24 mouse cellular contexts compared by ENCODE assay signal in the genomic region with DNA sequence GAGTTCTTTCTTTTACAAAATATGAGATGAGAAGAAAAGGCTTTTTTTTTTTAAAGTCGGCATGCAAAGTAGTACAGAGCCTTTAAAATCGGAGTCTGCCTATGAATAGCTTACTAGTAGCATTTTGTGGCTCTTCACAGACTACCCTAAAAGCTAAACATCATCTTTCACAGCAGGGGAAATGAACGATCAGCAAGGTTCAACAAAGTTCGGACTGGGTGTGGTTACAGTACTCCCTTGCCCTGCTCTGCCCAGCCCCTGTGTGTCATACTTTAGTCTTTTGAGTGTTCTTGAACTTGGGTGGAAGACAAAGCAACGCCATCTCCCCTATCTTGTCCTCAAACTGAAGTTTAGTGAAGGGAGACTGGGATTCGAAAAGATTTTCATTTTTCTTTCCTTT. TPM values are rescaled to one million over a fixed set of nuclear protein-coding genes. Genes with fewer than 3 reads are reported as not detected.
"Had no signal": no experiment of that assay in that cellular context is flagged by ENCODE, and none has a peak within 500 bp of the region (broad histone marks: within the 10 kb centered on the region; RNA-seq: fewer than 3 reads in every experiment).

No protein-coding gene starts in this region.

- H3K27ac ChIP-seq: neural tube, embryonic 13.5 days; neural tube, embryonic 15.5 days; stomach, embryonic 15.5 days; stomach, postnatal 0 days had no signal

- H3K4me2 ChIP-seq: neural tube, embryonic 13.5 days; neural tube, embryonic 15.5 days; stomach, embryonic 15.5 days had no signal

- DNase-seq: retina, postnatal 1 day; right cerebral cortex, adult 18-20 months; right cerebral cortex, postnatal 14 days; right cerebral cortex, postnatal 25 days; right cerebral cortex, postnatal 4 days; spleen, adult 18-20 months; thymus, adult 18-20 months; thymus, adult 2 months; thymus, postnatal 14 days; thymus, postnatal 25 days; thymus, postnatal 36 days; thymus, postnatal 4 days had no signal

- H3K36me3 ChIP-seq: neural tube, embryonic 13.5 days; neural tube, embryonic 15.5 days; stomach, embryonic 15.5 days had no signal

- H3K9me3 ChIP-seq: neural tube, embryonic 13.5 days; neural tube, embryonic 15.5 days; stomach, embryonic 15.5 days had no signal

- H3K27me3 ChIP-seq: neural tube, embryonic 15.5 days had no signal

- H3K9ac ChIP-seq: neural tube, embryonic 13.5 days; neural tube, embryonic 15.5 days; stomach, embryonic 15.5 days had no signal

- H3K4me3 ChIP-seq: neural tube, embryonic 13.5 days; neural tube, embryonic 15.5 days; stomach, embryonic 15.5 days had no signal

RNA-seq across cellular contexts. Expression of a gene that starts 44.8 kb away (rescaled TPM):
- total RNA-seq: neutrophil, adult 5-6 weeks had no signal
- polyA plus RNA-seq: small intestine, adult 2 months; spleen, adult 2 months; stomach, embryonic 14.5 days; stomach, embryonic 16.5 days; stomach, postnatal 0 days; testis, adult 2 months; thymus, adult 2 months; thymus, postnatal 0 days; urinary bladder, adult 2 months had no signal

RNA-seq across cellular contexts. Expression of a gene that starts 45.5 kb away (rescaled TPM):
- polyA plus RNA-seq: small intestine, adult 2 months had no signal
